Mouse (Mus musculus) heart, embryonic 10.5 days (tissue): Measurements from ENCODE around the gene Zfand5. TPM values are rescaled to one million over a fixed set of nuclear protein-coding genes. Genes with fewer than 3 reads are reported as not detected.

ENCODE experiments used
- polyA plus RNA-seq: library from polyadenylated mRNA; unstranded; fragments of >200 nt; fragmentation: Nextera tagmentation; extraction: Ambion mirVana; gene quantifications from 2 replicates; pipeline ENCODE4 v1.2.1, GENCODE M21; 2016

Gene Zfand5
- polyA plus RNA-seq, 1 experiment from 2014 or later = 90.0 TPM

Other genes with a start within 250 kb of the Zfand5 start
- 0.16 TPM in 1 of 2 replicates, not detected in the other for gene Gda, start 201.2 kb downstream of the Zfand5 start, polyA plus RNA-seq